Mouse (Mus musculus) stomach, embryonic 14.5 days (tissue): Measurements from ENCODE around the gene Ikzf3. TPM values are rescaled to one million over a fixed set of nuclear protein-coding genes. Genes with fewer than 3 reads are reported as not detected.

Source experiments
- ATAC-seq: fragments of 200-750 bp; cut with Nextera tagmentation; 2 replicates; pipeline ENCODE4 v1.8.0; 2017; ENCODE audit warnings: low read depth, moderate TSS enrichment; ENCODE audit not compliant: insufficient number of reproducible peaks, insufficient read depth, low FRiP score
- H3K27ac ChIP-seq: fragments of 300-500 bp; sonication (generic); 2 replicates; pipeline ENCODE4 v1.5.1; 2014; ENCODE audit warnings: mild to moderate bottlenecking, low read length, moderate library complexity, mixed read lengths
- H3K27me3 ChIP-seq: fragments of 300-500 bp; sonication (generic); 2 replicates; pipeline ENCODE4 v1.6.1; 2014; ENCODE audit warnings: low read length, control low read depth, mixed read lengths; ENCODE audit not compliant: control insufficient read depth, insufficient read depth
- H3K36me3 ChIP-seq: fragments of 300-500 bp; sonication (generic); 2 replicates; pipeline ENCODE4 v1.6.1; 2014; ENCODE audit warnings: mild to moderate bottlenecking, control low read depth, low read length, moderate library complexity, mixed read lengths; ENCODE audit not compliant: control insufficient read depth, insufficient read depth
- H3K4me1 ChIP-seq: fragments of 300-500 bp; sonication (generic); 2 replicates; pipeline ENCODE4 v1.6.1; 2014; ENCODE audit warnings: low read length, control low read depth, mixed read lengths; ENCODE audit not compliant: control insufficient read depth, insufficient read depth
- H3K4me2 ChIP-seq: fragments of 300-500 bp; sonication (generic); replicated peaks from 2 replicates; pipeline ENCODE4 v1.6.1; 2014; ENCODE audit warnings: low read depth, low read length, control low read depth
- H3K4me3 ChIP-seq: fragments of 300-500 bp; sonication (generic); 2 replicates; pipeline ENCODE4 v1.5.1; 2014; ENCODE audit warnings: low read depth, low read length, control low read depth
- H3K9ac ChIP-seq: fragments of 300-500 bp; sonication (generic); replicated peaks from 2 replicates; pipeline ENCODE4 v1.6.1; 2014; ENCODE audit warnings: low read depth, mild to moderate bottlenecking, control low read depth, low read length, moderate library complexity, mixed read lengths
- H3K9me3 ChIP-seq: fragments of 300-500 bp; sonication (generic); 2 replicates; pipeline ENCODE4 v1.6.1; 2016; ENCODE audit warnings: low read depth, low read length, control low read depth; ENCODE audit not compliant: control insufficient read depth
- WGBS: fragments of 180-500 bp; shearing (Covaris S2); extraction: QIAGEN DNeasy Blood & Tissue Kit; methylation state at CpG from one replicate; pipeline ENCODE4 v1.1.7; 2014; 5-methylcytosine and 5-hydroxymethylcytosine counted together
- polyA plus RNA-seq: library from polyadenylated mRNA; unstranded; fragments of >200 nt; fragmentation: Nextera tagmentation; extraction: Ambion mirVana; gene quantifications from 2 replicates; pipeline ENCODE4 v1.2.1, GENCODE M21; 2014

Ikzf3 gene
- polyA plus RNA-seq, 1 experiment from 2014 or later: 0.23 TPM

DNA sequence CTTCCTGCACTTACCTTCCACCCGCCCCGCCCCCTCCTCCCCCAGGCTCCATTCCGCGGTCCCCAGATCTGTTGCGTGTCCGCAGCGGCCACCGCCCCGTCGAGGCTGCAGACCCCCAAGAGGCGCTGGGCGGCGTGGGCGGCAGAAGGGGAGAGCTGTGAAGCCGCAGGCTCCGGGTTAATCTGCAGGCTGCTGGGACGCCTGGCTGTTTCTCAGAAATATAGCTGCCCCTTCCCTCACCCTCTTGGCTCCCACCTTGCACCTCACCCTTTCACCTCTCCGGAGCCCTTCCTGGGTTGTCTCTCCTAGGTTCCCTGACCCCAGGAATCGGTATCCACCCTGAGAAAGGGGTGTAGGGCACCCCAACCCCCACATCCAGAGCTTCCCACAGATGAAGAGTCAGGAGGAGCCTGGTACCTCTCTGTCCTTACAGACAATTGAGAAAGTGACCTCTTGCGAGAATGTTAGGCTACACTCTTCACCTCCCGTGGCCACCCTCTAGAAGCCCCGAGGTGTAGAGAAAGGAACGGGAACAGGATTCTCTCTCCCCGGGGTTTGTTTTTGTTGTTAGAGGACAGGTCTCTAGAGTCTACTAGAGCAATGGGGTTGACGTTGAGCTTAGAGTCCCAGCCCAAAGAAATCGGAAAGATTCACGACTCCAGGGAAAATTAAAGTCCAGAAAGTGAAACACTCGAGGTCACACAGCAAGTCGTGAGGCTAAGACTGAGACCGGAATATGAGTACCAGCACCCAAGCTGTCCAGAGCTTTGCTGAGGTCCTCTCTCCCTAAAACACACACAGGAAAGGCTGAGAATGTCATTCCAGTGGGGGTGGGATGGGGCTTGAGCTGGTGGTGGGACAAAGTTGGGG, 87.5 kb downstream of the Ikzf3 start:
- Histone ChIP-seq H3K9me3 (no peaks in the 10 kb centered on the region), H3K4me2 (peak overlapping the region; percentile 65), H3K36me3 (no peaks in the 10 kb centered on the region), H3K27ac (no peak overlapping the region), H3K9ac (peak overlapping the region; percentile 25; the same call in 1 of the 2 replicates), H3K4me3 (peak overlapping the region; percentile 39), H3K27me3 (peaks cover 16% of the 10 kb centered on the region; the same call in 1 of the 2 replicates), H3K4me1 (0 out of 2 replicates have a peak, but pooled peaks cover 6% of the 10 kb centered on the region)
- ATAC-seq: no peak; the same call in 1 of the 2 replicates
- 3% methylated on average over 30 of the region's 30 CpGs for WGBS

DNA sequence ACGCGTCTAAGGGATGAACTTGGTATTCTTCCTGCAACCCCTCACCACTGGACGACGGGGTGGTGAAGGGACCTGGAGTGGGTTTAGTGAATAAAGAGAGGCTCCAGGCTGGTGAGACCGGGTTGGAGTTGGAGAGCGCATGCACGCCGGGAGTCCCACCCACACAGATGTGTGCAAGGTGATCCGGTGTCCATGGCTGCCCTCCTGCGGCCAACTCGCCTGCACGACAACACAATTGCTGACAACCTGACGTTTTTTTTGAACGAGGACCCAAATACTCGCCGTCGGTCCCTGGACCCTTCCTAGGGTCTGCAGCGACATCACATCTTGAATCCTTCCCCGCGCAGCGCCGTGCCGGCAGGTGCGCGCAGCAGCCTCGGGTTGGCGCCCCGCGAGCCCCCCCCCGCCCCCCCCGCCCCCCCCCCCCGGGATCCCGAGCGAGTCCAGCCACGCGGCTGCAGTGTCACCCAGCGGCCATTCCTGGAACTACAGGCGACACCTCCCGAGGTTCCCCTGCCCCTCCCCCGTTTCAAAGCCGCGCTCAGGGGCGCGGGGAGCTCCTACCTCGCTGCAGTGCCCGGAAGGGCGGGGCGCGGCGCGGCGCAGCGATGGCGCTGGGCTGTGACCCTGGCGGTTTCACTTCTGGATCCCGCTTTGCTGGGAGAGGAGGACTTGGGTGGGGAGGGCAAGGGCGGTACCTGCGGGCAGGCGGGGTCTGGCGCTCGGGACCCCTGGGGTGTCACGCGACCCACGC, 88.3 kb downstream of the Ikzf3 start:
- peak overlapping the region; percentile 39 for H3K4me3 ChIP-seq
- H3K27ac ChIP-seq: peak overlapping the region; percentile 44; the same call in 1 of the 2 replicates
- WGBS: 1% methylated on average over 38 of the region's 64 CpGs

DNA sequence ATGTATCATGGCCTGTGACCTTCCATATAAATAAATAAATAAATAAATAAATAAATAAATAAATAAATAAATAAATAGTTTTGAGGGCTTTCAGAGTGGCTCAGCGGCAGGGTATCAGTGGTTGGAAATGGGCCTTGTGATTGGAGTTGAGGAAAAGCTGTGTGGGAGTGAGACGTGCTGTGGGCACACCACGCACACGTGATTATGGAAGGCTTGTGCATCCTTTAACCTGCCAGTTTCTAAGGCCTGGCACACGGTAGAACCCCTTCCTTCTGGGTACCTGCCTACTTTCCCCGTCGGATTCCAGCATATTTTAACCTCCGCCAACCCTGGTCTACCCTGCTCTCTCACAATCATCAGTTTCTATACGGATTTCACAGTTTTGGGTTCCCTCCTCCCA, 88.9 kb downstream of the Ikzf3 start:
- Histone ChIP-seq H3K4me1 (0 out of 2 replicates have a peak, but pooled peaks cover 6% of the 10 kb centered on the region), H3K4me3 (peak overlapping the region; percentile 39), H3K27me3 (peaks cover 16% of the 10 kb centered on the region; the same call in 1 of the 2 replicates), H3K36me3 (no peaks in the 10 kb centered on the region), H3K9me3 (no peaks in the 10 kb centered on the region), H3K27ac (peak overlapping the region; percentile 44; the same call in 1 of the 2 replicates), H3K9ac (peak overlapping the region; percentile 25; the same call in 1 of the 2 replicates), H3K4me2 (peak overlapping the region; percentile 65)
- 19% methylated on average over 9 of the region's 9 CpGs for WGBS
- peak; percentile 15; the same call in 1 of the 2 replicates for ATAC-seq

More for the DNA sequence above, 88.3 kb downstream of the Ikzf3 start:
- Histone ChIP-seq H3K9me3 (no peaks in the 10 kb centered on the region), H3K36me3 (no peaks in the 10 kb centered on the region), H3K9ac (peak overlapping the region; percentile 25; the same call in 1 of the 2 replicates), H3K27me3 (peaks cover 16% of the 10 kb centered on the region; the same call in 1 of the 2 replicates), H3K4me1 (0 out of 2 replicates have a peak, but pooled peaks cover 6% of the 10 kb centered on the region), H3K4me2 (peak overlapping the region; percentile 65)
- peak; percentile 83 for ATAC-seq

DNA sequence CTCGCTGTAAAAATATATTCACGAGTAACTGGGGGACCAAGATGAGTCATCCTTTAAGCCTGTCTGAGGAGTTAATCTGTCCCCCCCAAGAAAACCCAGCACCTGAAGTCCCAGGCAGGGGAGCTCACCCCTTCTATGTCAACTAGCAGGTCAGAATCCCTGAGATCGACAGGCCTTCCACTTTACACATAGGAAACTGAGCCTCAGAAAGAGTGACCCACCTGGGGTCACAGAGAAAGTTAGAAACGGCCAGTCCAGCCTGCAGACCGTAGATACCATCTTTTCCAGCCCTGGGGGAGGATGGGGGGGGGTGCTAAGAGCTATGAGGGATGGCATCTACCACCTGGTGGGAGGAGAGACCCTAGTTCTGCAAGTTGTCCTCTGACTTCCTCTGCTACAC, 89.3 kb downstream of the Ikzf3 start:
- Histone ChIP-seq H3K27me3 (peaks cover 16% of the 10 kb centered on the region; the same call in 1 of the 2 replicates), H3K36me3 (no peaks in the 10 kb centered on the region), H3K4me3 (no peak overlapping the region), H3K9ac (no peak overlapping the region), H3K27ac (no peak overlapping the region), H3K9me3 (no peaks in the 10 kb centered on the region), H3K4me1 (0 out of 2 replicates have a peak, but pooled peaks cover 6% of the 10 kb centered on the region), H3K4me2 (no peak overlapping the region)
- no peak for ATAC-seq
- WGBS: 60% methylated on average over 5 of the region's 5 CpGs

DNA sequence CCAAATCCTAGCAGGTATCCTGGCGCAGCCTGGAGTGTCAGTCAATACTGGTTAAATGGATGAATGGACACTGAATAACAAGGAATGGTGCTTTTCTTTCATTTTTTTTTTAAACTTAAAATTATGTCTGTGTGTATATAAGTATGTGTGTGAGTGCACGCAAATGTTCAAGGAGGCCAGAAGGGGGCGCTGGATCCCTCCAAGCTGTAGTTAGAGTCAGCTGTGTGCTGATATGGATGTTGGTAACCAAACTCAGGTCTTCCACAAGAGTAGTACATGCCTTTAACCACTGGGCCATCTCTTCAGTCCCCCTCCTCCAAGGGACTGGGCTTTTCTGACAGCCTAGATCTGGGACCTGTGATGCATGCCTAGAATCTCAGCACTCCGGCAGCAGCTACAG, 90.3 kb downstream of the Ikzf3 start:
- H3K27ac ChIP-seq: no peak overlapping the region
- no peak overlapping the region for H3K4me3 ChIP-seq
- no peak overlapping the region for H3K9ac ChIP-seq
- peaks cover 7% of the 10 kb centered on the region; the same call in 1 of the 2 replicates for H3K36me3 ChIP-seq
- peaks cover 16% of the 10 kb centered on the region; the same call in 1 of the 2 replicates for H3K27me3 ChIP-seq
- WGBS: 82% methylated on average over 4 of the region's 4 CpGs
- H3K4me2 ChIP-seq: no peak overlapping the region
- H3K4me1 ChIP-seq: 0 out of 2 replicates have a peak, but pooled peaks cover 6% of the 10 kb centered on the region
- no peaks in the 10 kb centered on the region for H3K9me3 ChIP-seq
- ATAC-seq: no peak

DNA sequence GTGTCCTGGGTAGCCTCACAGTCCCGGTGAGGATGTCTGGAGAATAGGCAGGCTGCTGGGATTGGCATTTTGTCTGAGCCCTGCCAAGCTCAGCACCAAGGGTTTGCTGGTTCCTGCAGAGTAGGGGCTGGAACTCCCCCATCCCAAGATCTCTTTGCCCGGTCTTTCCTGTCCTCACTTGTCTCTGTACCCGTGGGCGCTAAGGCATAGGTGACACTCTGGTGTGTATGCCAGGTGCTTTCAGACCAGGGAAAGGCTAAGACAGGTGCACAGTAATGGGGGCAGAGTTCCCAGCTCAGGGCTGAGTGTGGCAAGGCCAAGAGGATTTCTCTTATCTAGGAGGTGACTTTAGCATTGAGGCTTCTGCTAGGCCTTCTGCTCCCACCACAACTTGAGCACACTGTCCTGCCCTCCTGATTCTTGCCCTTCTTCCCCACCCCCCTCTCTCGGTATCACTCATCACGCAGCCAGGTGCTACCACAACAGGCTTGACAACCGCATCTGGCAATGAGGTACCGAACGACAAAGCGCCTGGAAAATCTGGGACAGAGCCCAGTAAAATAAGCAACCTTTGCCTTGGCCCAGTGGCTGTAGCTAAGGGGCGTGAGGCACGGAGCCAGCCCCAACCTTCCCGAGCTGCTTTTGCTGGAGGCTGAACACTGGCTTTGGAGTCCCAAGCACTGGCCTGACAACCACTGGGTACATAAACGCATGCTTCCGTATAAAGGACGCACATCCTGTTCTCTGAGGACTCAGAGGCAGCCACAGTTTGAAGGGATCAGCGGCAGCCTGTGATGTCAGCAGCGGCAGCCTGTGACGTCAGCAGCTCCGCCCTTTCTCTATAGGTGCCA, 95.7 kb downstream of the Ikzf3 start:
- H3K9ac ChIP-seq: no peak overlapping the region
- 0 out of 2 replicates have a peak, but pooled peaks cover 7% of the 10 kb centered on the region for H3K27me3 ChIP-seq
- ATAC-seq: no peak
- peaks cover 9% of the 10 kb centered on the region; the same call in 1 of the 2 replicates for H3K36me3 ChIP-seq
- H3K27ac ChIP-seq: no peak overlapping the region
- H3K9me3 ChIP-seq: no peaks in the 10 kb centered on the region
- no peak overlapping the region for H3K4me2 ChIP-seq
- no peak overlapping the region for H3K4me3 ChIP-seq
- H3K4me1 ChIP-seq: no peaks in the 10 kb centered on the region
- 76% methylated on average over 20 of the region's 20 CpGs for WGBS

DNA sequence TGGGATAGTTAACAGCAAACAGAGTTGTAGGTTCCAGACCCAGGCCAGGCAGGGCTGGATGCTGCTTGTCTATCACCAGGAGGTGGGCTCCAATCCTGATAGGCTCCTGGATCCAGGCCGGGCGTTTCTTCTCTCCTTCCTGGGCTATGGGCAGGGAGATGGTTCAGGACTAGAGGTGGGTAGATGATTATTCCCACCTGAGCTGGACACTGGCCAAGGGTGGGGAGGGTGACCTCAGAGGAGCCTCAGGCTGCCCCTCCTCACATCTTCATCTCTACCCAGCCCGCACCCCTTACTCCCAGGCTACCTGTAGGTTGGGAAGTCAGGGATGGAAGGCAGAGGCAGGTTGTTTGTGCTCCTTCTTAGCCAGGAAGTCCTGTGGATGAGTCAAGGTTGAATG, 96.4 kb downstream of the Ikzf3 start:
- no peak for ATAC-seq
- Histone ChIP-seq H3K4me1 (no peaks in the 10 kb centered on the region), H3K27ac (no peak overlapping the region), H3K36me3 (peaks cover 9% of the 10 kb centered on the region; the same call in 1 of the 2 replicates), H3K9ac (no peak overlapping the region), H3K4me2 (peak overlapping the region; percentile 43), H3K27me3 (0 out of 2 replicates have a peak, but pooled peaks cover 7% of the 10 kb centered on the region), H3K9me3 (no peaks in the 10 kb centered on the region), H3K4me3 (no peak overlapping the region; the same call in 1 of the 2 replicates)
- WGBS: 67% methylated on average over 3 of the region's 3 CpGs
